Mouse (Mus musculus): ENCODE measurements at regions not wholly inside any gene's neighbourhood (a gene's known extent, or its start where the extent isn't known, plus 50 kb on each side); places are given as distances from the start of the nearest gene placed in this dataset.

DNA sequence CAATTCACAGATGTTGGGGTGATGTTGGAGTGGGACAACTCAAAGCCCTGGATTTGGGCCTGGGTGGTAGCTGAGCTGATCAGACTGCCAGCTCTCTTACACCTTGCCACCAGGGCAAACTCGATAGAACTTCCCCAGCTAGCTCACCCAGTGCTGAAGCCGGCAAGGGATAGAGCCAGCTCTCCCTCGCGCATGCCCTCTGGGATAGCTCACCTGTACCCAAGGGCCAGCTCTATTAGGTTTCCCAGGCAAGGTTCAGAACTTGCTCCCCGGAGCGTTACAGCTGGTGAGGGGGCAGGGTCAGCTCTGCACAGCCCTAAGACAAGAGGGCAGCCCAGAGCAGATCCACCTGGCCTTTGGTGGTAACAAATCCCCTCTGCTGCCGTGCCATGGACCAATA is 54.1 kb upstream of the 1700012A03Rik start:
- Histone ChIP-seq H3K4me1 (ENCODE audit: control insufficient read depth, insufficient read depth, low read length) (no peaks in the 10 kb centered on the region), H3K27me3 (replicated peaks; ENCODE audit: control insufficient read depth, insufficient read depth, low read length) (no peaks in the 10 kb centered on the region), H3K9me3 (ENCODE audit: control insufficient read depth, low read length) (no peaks in the 10 kb centered on the region), H3K36me3 (ENCODE audit: control insufficient read depth, insufficient read depth, low read length) (no peaks in the 10 kb centered on the region), H3K27ac (replicated peaks; ENCODE audit: low read depth, low read length) (no peak overlapping the region), H3K4me3 (ENCODE audit: low read depth, low read length) (no peak overlapping the region), H3K9ac (ENCODE audit: low read depth, low read length) (no peak overlapping the region), H3K4me2 (ENCODE audit: low read depth, low read length) (no peak overlapping the region)
- DNase-seq (ENCODE audit: low spot score) (no peak), ATAC-seq (ENCODE audit: low read depth) (no peak)
- 74% methylated on average over 7 of the region's 7 CpGs for WGBS

DNA sequence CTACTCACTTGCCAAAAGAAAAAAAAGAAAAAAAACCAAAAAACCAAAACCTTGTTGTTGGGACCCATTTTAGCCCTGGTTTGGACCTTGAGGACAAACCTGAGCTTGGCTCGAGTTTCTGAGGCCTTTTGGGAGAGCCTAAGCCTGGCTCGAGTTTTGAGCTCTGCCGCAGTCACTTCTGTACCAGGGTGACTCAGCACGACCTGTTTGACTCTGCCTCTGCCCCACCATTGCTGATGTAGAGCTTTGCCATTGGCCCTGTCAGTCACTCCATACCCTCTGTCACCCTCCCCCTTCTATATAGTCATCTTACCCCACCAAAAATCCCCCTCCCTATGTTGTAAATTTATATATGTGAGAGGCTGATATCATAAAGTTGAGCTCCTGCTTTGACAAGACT is 54.8 kb upstream of the 1700012A03Rik start:
- Histone ChIP-seq H3K27me3 (replicated peaks; ENCODE audit: control insufficient read depth, insufficient read depth, low read length) (no peaks in the 10 kb centered on the region), H3K4me3 (ENCODE audit: low read depth, low read length) (no peak overlapping the region), H3K27ac (replicated peaks; ENCODE audit: low read depth, low read length) (no peak overlapping the region), H3K9ac (ENCODE audit: low read depth, low read length) (no peak overlapping the region), H3K4me1 (ENCODE audit: control insufficient read depth, insufficient read depth, low read length) (no peaks in the 10 kb centered on the region), H3K36me3 (ENCODE audit: control insufficient read depth, insufficient read depth, low read length) (no peaks in the 10 kb centered on the region), H3K9me3 (ENCODE audit: control insufficient read depth, low read length) (no peaks in the 10 kb centered on the region), H3K4me2 (ENCODE audit: low read depth, low read length) (no peak overlapping the region)
- no peak for ATAC-seq (ENCODE audit: low read depth)
- DNase-seq (ENCODE audit: low spot score) = no peak
- 76% methylated on average over 4 of the region's 4 CpGs for WGBS

DNA sequence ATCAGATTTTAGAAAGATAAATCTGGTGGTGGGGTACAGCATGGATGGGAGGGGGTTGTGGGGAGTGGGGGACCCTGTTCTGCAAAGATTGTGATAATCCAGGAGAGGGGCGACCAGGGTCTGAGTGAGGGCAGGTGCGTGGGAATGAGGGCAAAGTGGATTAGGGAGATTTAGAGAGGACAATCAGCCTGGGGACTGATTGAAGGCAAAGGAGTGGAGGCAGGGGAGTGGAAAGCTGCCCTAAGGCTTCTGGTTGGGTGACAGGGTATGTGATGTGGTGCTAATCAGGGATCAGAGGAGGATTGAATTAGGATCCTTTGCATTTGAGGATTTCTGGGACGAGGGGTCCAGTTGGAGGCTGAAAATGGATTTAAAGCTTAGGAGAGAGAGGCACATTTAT is 64.3 kb upstream of the 1700012A03Rik start:
- Histone ChIP-seq H3K4me2 (ENCODE audit: low read depth, low read length) (no peak overlapping the region), H3K4me1 (ENCODE audit: control insufficient read depth, insufficient read depth, low read length) (no peaks in the 10 kb centered on the region), H3K9ac (ENCODE audit: low read depth, low read length) (no peak overlapping the region), H3K27ac (replicated peaks; ENCODE audit: low read depth, low read length) (no peak overlapping the region), H3K4me3 (ENCODE audit: low read depth, low read length) (no peak overlapping the region), H3K9me3 (ENCODE audit: control insufficient read depth, low read length) (no peaks in the 10 kb centered on the region), H3K27me3 (replicated peaks; ENCODE audit: control insufficient read depth, insufficient read depth, low read length) (no peaks in the 10 kb centered on the region), H3K36me3 (ENCODE audit: control insufficient read depth, insufficient read depth, low read length) (no peaks in the 10 kb centered on the region)
- no peak for ATAC-seq (ENCODE audit: low read depth)
- DNase-seq (ENCODE audit: low spot score) = no peak
- WGBS = 38% methylated on average over 3 of the region's 3 CpGs

DNA sequence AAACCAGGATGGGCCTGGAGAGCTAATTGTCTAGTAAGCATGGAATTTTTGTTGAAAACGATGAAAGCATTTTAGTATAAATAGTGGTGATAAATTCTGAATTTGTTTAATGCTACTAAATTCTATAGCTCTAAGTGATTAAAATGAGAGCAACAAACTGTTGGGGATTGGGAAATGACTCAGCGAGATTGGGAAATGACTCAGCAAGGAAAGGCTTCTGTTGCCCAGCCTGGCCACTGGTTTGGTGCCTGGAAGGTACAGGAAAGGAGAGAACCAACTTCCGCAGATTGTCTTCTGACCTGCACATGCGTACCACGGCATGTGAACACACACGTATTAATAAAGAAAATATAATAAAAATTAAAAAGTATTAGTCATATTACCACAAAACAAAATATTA is 73.3 kb upstream of the 1700012A03Rik start:
- WGBS = 93% methylated on average over 6 of the region's 6 CpGs
- DNase-seq (ENCODE audit: low spot score) (no peak), ATAC-seq (ENCODE audit: low read depth) (no peak)
- H3K4me2 ChIP-seq (ENCODE audit: low read depth, low read length) = no peak overlapping the region
- no peak overlapping the region for H3K9ac ChIP-seq (ENCODE audit: low read depth, low read length)
- no peaks in the 10 kb centered on the region for H3K36me3 ChIP-seq (ENCODE audit: control insufficient read depth, insufficient read depth, low read length)
- no peak overlapping the region for H3K4me3 ChIP-seq (ENCODE audit: low read depth, low read length)
- H3K27me3 ChIP-seq (replicated peaks; ENCODE audit: control insufficient read depth, insufficient read depth, low read length) = no peaks in the 10 kb centered on the region
- no peaks in the 10 kb centered on the region for H3K4me1 ChIP-seq (ENCODE audit: control insufficient read depth, insufficient read depth, low read length)
- peaks cover 6% of the 10 kb centered on the region; the same call in 1 of the 2 replicates for H3K9me3 ChIP-seq (ENCODE audit: control insufficient read depth, low read length)
- no peak overlapping the region for H3K27ac ChIP-seq (replicated peaks; ENCODE audit: low read depth, low read length)

DNA sequence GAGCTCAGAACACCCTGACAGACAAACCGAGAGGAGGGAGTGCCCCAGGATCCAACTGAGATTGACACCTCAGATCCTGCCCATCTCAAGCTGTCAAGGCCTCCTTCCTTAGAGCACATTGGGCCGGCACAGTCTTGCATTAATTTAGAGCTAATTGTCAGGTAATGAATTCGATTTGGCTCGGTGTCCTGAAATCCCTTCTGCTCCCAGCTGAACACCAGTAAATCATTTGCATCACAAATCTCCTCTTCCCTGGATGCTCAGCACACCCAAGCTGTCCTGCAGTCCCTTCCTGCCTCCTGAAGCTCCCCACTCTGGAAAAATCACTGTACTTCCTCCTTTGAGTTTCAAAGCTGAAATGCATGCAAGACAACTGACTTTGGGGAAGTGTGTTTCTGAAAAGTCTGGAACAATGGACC is 102.0 kb upstream of the 1700012A03Rik start:
- DNase-seq (ENCODE audit: low spot score) (no peak), ATAC-seq (ENCODE audit: low read depth) (no peak)
- Histone ChIP-seq H3K4me3 (ENCODE audit: low read depth, low read length) (no peak overlapping the region), H3K27me3 (replicated peaks; ENCODE audit: control insufficient read depth, insufficient read depth, low read length) (no peaks in the 10 kb centered on the region), H3K4me2 (ENCODE audit: low read depth, low read length) (no peak overlapping the region), H3K9me3 (ENCODE audit: control insufficient read depth, low read length) (no peaks in the 10 kb centered on the region), H3K36me3 (ENCODE audit: control insufficient read depth, insufficient read depth, low read length) (no peaks in the 10 kb centered on the region), H3K4me1 (ENCODE audit: control insufficient read depth, insufficient read depth, low read length) (no peaks in the 10 kb centered on the region), H3K9ac (ENCODE audit: low read depth, low read length) (no peak overlapping the region), H3K27ac (replicated peaks; ENCODE audit: low read depth, low read length) (no peak overlapping the region)
- WGBS = 13% methylated on average over 4 of the region's 4 CpGs

DNA sequence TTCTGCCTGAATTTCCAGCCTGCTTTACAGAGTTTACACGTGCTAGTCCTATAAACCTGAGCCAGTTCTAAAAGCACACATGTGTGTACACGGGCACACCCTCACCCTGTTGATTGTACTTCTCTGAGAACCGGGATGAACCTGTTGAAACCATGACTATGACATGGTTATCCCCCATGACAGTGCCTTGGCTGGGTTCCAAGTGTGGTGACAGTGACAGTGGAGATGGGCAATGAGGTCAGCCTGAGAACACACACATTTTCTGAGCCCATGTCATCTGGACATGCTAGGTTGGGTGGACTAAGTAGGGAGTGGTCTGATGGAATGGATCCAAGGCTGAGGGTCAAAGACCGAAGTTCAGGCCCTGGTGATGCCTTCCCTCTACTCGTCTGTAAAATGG is 103.5 kb upstream of the 1700012A03Rik start:
- DNase-seq (ENCODE audit: low spot score) (no peak), ATAC-seq (ENCODE audit: low read depth) (no peak)
- no peaks in the 10 kb centered on the region for H3K36me3 ChIP-seq (ENCODE audit: control insufficient read depth, insufficient read depth, low read length)
- no peak overlapping the region for H3K4me2 ChIP-seq (ENCODE audit: low read depth, low read length)
- no peaks in the 10 kb centered on the region for H3K27me3 ChIP-seq (replicated peaks; ENCODE audit: control insufficient read depth, insufficient read depth, low read length)
- no peak overlapping the region for H3K9ac ChIP-seq (ENCODE audit: low read depth, low read length)
- H3K27ac ChIP-seq (replicated peaks; ENCODE audit: low read depth, low read length) = no peak overlapping the region
- no peaks in the 10 kb centered on the region for H3K4me1 ChIP-seq (ENCODE audit: control insufficient read depth, insufficient read depth, low read length)
- WGBS = 81% methylated on average over 5 of the region's 5 CpGs
- no peak overlapping the region for H3K4me3 ChIP-seq (ENCODE audit: low read depth, low read length)
- H3K9me3 ChIP-seq (ENCODE audit: control insufficient read depth, low read length) = no peaks in the 10 kb centered on the region

DNA sequence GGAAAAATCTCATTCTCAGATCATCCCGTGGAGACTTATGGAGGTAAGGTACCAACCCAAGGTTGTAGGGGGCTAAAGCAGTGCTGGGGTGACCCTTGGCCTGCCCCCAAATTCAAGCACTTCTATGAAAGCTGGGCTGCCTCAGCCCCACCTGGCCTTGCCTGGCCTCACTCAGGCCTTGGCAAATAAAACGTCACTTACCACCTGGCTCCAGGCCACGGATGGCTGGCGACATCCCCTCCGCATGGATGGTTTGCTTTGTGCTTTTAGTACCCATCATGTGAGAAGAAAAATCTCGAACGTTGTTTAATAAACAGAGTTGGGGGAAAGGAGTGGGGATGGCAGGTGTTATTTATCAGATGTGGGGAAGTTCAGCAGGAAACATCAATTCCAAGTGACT is 104.7 kb upstream of the 1700012A03Rik start:
- H3K27ac ChIP-seq (replicated peaks; ENCODE audit: low read depth, low read length) = no peak overlapping the region
- no peaks in the 10 kb centered on the region for H3K27me3 ChIP-seq (replicated peaks; ENCODE audit: control insufficient read depth, insufficient read depth, low read length)
- no peak overlapping the region for H3K4me3 ChIP-seq (ENCODE audit: low read depth, low read length)
- no peak overlapping the region for H3K9ac ChIP-seq (ENCODE audit: low read depth, low read length)
- no peaks in the 10 kb centered on the region for H3K9me3 ChIP-seq (ENCODE audit: control insufficient read depth, low read length)
- ATAC-seq (ENCODE audit: low read depth) (no peak), DNase-seq (ENCODE audit: low spot score) (no peak)
- no peaks in the 10 kb centered on the region for H3K4me1 ChIP-seq (ENCODE audit: control insufficient read depth, insufficient read depth, low read length)
- H3K36me3 ChIP-seq (ENCODE audit: control insufficient read depth, insufficient read depth, low read length) = no peaks in the 10 kb centered on the region
- WGBS = 67% methylated on average over 7 of the region's 7 CpGs
- H3K4me2 ChIP-seq (ENCODE audit: low read depth, low read length) = no peak overlapping the region

DNA sequence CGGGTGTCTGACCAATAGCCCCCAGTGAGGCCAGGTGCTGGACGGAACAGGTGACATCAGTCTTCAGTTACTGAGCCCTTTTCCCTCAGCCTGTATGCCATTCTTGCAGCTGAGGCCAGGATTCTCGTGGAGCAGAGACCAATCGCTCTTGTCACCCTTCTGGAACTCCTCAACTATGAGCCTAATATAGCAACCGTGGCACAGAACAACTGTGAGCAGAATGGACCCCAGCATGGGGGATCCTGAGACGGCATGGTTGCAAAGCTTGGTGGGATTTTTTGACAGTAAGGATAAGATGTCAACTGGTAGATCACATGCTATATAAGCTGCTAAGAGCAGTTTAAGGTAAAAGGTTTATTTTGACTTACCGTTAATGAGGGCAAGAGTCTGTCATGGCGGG is 105.5 kb upstream of the 1700012A03Rik start:
- DNase-seq (ENCODE audit: low spot score) = no peak
- Histone ChIP-seq H3K9ac (ENCODE audit: low read depth, low read length) (no peak overlapping the region), H3K4me3 (ENCODE audit: low read depth, low read length) (no peak overlapping the region), H3K27ac (replicated peaks; ENCODE audit: low read depth, low read length) (no peak overlapping the region), H3K4me1 (ENCODE audit: control insufficient read depth, insufficient read depth, low read length) (no peaks in the 10 kb centered on the region), H3K27me3 (replicated peaks; ENCODE audit: control insufficient read depth, insufficient read depth, low read length) (no peaks in the 10 kb centered on the region), H3K36me3 (ENCODE audit: control insufficient read depth, insufficient read depth, low read length) (no peaks in the 10 kb centered on the region), H3K9me3 (ENCODE audit: control insufficient read depth, low read length) (no peaks in the 10 kb centered on the region), H3K4me2 (ENCODE audit: low read depth, low read length) (no peak overlapping the region)
- ATAC-seq (ENCODE audit: low read depth) = no peak
- 84% methylated on average over 8 of the region's 8 CpGs for WGBS

DNA sequence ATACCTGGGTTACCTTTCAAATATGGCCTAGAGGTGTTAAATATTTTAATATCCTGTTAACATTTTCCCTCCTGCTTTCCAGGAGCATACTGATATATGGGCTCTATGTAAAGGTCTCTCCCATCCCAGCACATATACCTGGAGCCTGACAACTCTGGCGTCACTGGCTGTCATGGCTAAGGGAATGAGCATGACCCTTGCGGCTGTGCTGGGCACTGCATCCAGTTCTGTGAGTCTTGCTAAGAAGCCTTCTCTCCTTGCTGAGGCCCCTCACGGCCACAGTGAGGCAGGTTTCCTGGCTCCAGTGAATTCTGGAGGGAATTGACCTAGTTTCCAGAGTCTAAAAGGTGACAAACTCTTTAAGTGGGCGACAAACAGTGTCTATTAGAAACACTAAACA is 107.3 kb upstream of the 1700012A03Rik start:
- Histone ChIP-seq H3K27me3 (replicated peaks; ENCODE audit: control insufficient read depth, insufficient read depth, low read length) (0 out of 2 replicates have a peak, but pooled peaks cover 2% of the 10 kb centered on the region), H3K27ac (replicated peaks; ENCODE audit: low read depth, low read length) (no peak overlapping the region), H3K9me3 (ENCODE audit: control insufficient read depth, low read length) (no peaks in the 10 kb centered on the region), H3K4me1 (ENCODE audit: control insufficient read depth, insufficient read depth, low read length) (no peaks in the 10 kb centered on the region), H3K36me3 (ENCODE audit: control insufficient read depth, insufficient read depth, low read length) (no peaks in the 10 kb centered on the region), H3K4me3 (ENCODE audit: low read depth, low read length) (no peak overlapping the region), H3K4me2 (ENCODE audit: low read depth, low read length) (no peak overlapping the region), H3K9ac (ENCODE audit: low read depth, low read length) (no peak overlapping the region)
- no peak for ATAC-seq (ENCODE audit: low read depth)
- 58% methylated on average over 4 of the region's 4 CpGs for WGBS
- no peak for DNase-seq (ENCODE audit: low spot score)
